Mouse (Mus musculus): ENCODE measurements around the gene Hgd.

- no peak for TF ChIP-seq CTCF (IDR thresholded peaks at IDR 0.05; ENCODE audit: low read depth)
- TF ChIP-seq EP300 (IDR thresholded peaks at IDR 0.05; ENCODE audit: low read depth): no peak
Observed at GRCm38 (mm10) chr16:37575325-37575724, 4.6 kb upstream of the Hgd start.
